Mouse (Mus musculus): ENCODE measurements around the gene Ago3. TPM values are rescaled to one million over a fixed set of nuclear protein-coding genes. Genes with fewer than 3 reads are reported as not detected.

Ago3 gene
- polyA plus RNA-seq, 1 experiment from 2014 or later = 13.4 TPM

DNA sequence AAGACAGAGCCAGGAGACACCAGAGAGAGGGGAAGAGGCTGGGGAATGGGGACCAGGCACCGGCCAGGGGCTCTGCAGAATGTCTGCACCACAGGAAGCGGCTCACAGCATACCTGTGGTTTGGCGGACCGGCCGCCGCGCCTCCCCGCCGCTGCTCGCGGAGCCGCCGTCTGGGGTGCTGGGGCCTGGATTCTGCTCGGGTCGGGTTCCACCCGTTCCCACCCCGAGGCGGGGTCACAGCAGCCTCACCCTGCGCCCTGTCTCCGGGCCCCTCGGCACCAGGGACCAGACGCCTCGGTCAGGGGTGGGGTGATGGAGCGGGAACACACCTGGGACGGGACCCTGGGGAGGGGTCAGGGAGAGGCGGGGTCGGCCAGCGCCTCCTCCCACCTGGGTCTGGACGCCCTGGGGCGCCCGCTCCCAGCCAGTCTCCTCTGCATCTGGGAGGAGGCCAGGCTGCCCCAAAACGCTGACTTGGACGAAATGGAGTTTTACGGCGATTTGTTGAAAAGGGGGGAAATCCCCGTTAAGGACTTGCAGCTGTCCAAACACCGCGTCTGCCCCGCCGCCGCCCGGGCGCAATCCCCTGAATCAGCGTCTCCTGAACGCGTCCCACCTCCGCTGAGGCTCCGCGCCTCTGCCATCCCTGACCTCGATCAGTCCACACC, 128.3 kb downstream of the Ago3 start:
- Histone ChIP-seq H3K4me3 (ENCODE audit: low read length) (peak overlapping the region; percentile 45), H3K36me3 (ENCODE audit: control insufficient read depth, insufficient read depth) (no peaks in the 10 kb centered on the region), H3K9me3 (replicated peaks; ENCODE audit: control insufficient read depth, low read length) (peaks cover 4% of the 10 kb centered on the region), H3K27ac (ENCODE audit: low read length) (no peak overlapping the region), H3K9ac (ENCODE audit: low read length) (peak overlapping the region; percentile 43), H3K27me3 (ENCODE audit: control insufficient read depth, insufficient read depth, low read length) (peaks cover 50% of the 10 kb centered on the region), H3K4me1 (ENCODE audit: control insufficient read depth, insufficient read depth, low read length) (peaks cover 23% of the 10 kb centered on the region), H3K4me2 (ENCODE audit: low read depth, low read length) (peak overlapping the region; percentile 62)
- WGBS = under 1% methylated on average over 50 of the region's 50 CpGs
- peak; percentile 49; the same call in 1 of the 2 replicates for ATAC-seq (replicated peaks; ENCODE audit: extremely low read depth, insufficient read depth, low FRiP score)

DNA sequence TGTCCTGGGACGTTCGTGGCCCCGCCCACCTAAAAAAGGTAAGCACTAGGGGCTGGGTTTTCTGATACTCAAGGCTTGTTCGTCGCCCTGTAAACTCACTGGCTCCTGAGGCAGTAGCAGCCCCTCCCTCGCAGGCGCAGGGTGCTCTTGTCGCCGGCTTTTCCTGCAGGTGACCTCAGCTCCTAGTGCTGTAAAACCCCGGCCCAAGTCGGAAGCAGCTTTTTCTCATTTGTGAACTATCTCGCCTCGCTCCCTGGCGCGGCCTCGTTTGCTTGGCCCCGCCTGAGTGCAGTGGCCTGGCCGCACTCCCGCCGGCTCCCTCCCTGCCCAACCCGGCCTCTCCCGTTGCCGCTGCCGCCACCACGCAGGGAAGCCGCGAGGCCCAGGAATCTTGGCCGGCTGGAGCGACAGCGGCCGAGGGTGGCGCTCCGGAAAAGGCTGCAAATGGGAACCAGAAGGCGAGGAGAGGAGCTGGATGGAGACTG, 132.7 kb downstream of the Ago3 start:
- Histone ChIP-seq H3K9me3 (replicated peaks; ENCODE audit: control insufficient read depth, low read length) (no peaks in the 10 kb centered on the region), H3K4me3 (ENCODE audit: low read length) (peak overlapping the region; percentile 41), H3K36me3 (ENCODE audit: control insufficient read depth, insufficient read depth) (no peaks in the 10 kb centered on the region), H3K27ac (ENCODE audit: low read length) (peak overlapping the region; percentile 10; the same call in 1 of the 2 replicates), H3K4me1 (ENCODE audit: control insufficient read depth, insufficient read depth, low read length) (peaks cover 20% of the 10 kb centered on the region), H3K4me2 (ENCODE audit: low read depth, low read length) (peak overlapping the region; percentile 75), H3K9ac (ENCODE audit: low read length) (peak overlapping the region; percentile 70), H3K27me3 (ENCODE audit: control insufficient read depth, insufficient read depth, low read length) (peaks cover 40% of the 10 kb centered on the region)
- WGBS = under 1% methylated on average over 34 of the region's 34 CpGs
- 0 out of 2 replicates have a peak, but pooled peaks have one; percentile 37 for ATAC-seq (replicated peaks; ENCODE audit: extremely low read depth, insufficient read depth, low FRiP score)

DNA sequence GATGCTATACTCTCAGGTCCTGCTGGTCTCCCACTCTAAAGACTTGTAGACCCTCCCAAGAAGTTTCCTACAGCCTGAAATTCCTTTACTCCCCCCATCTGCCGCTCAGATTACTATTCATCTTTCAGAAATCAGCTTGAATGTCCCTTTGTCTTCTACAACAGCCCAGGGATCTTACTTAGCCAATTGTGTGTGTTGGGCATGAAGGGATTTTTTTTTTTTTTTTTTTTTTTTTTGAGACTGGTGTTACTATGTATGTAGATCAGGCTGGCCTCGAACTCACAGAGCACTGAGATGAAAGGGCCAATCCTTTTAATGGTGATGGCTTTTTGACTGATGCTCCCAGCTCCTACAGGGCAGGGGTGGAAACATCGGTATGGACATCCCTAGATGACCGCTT, 133.4 kb downstream of the Ago3 start:
- H3K9ac ChIP-seq (ENCODE audit: low read length) = no peak overlapping the region
- 47% methylated on average over 4 of the region's 4 CpGs for WGBS
- H3K4me1 ChIP-seq (ENCODE audit: control insufficient read depth, insufficient read depth, low read length) = peaks cover 13% of the 10 kb centered on the region
- no peak overlapping the region for H3K27ac ChIP-seq (ENCODE audit: low read length)
- H3K4me3 ChIP-seq (ENCODE audit: low read length) = no peak overlapping the region
- ATAC-seq (replicated peaks; ENCODE audit: extremely low read depth, insufficient read depth, low FRiP score) = no peak
- peaks cover 33% of the 10 kb centered on the region for H3K27me3 ChIP-seq (ENCODE audit: control insufficient read depth, insufficient read depth, low read length)
- H3K9me3 ChIP-seq (replicated peaks; ENCODE audit: control insufficient read depth, low read length) = no peaks in the 10 kb centered on the region
- H3K4me2 ChIP-seq (ENCODE audit: low read depth, low read length) = no peak overlapping the region
- no peaks in the 10 kb centered on the region for H3K36me3 ChIP-seq (ENCODE audit: control insufficient read depth, insufficient read depth)

DNA sequence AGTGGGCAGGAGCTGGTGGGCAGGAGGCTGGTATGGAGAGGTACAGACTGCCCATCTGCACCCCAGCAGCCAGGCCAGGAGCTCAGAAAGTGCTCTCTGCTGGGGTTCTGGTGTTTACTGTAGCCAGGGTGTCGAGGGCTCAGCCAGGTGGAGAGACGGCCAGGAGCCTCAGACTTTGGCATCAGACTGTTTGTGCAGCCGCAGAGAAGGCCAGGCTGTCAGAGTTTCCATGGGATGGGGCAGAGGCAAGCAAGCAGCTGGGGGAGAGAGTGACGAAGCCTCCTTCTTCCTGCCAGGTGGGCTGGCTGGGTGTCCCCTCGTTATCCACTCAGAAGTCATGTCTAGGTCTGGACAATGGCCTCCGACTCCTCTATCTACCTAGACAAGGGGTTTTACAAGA, 134.2 kb downstream of the Ago3 start:
- WGBS = 77% methylated on average over 6 of the region's 6 CpGs
- no peaks in the 10 kb centered on the region for H3K36me3 ChIP-seq (ENCODE audit: control insufficient read depth, insufficient read depth)
- peaks cover 9% of the 10 kb centered on the region for H3K4me1 ChIP-seq (ENCODE audit: control insufficient read depth, insufficient read depth, low read length)
- H3K9me3 ChIP-seq (replicated peaks; ENCODE audit: control insufficient read depth, low read length) = no peaks in the 10 kb centered on the region
- ATAC-seq (replicated peaks; ENCODE audit: extremely low read depth, insufficient read depth, low FRiP score) = no peak
- no peak overlapping the region for H3K4me2 ChIP-seq (ENCODE audit: low read depth, low read length)
- H3K27me3 ChIP-seq (ENCODE audit: control insufficient read depth, insufficient read depth, low read length) = peaks cover 29% of the 10 kb centered on the region
- no peak overlapping the region for H3K9ac ChIP-seq (ENCODE audit: low read length)
- H3K27ac ChIP-seq (ENCODE audit: low read length) = no peak overlapping the region
- H3K4me3 ChIP-seq (ENCODE audit: low read length) = no peak overlapping the region

DNA sequence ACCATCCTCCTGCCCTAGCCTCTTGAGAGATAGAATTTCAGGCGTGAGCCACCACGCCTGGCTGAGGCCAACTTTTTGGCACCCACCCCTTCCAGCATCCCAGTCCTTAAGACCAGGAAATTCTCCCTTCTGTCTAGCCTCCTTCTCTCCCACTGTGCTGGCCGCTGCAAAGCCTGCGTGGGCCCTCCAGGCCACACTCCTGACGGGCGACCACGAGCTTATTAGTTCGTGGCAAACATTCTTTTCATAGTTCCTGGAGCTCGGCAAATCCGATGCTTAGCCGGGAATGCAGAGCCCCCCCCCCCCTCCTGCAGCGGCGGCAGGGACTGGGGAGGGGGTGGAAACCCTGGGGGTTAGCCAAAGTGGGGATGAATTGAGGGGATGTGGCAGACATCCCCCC, 138.2 kb downstream of the Ago3 start:
- H3K27me3 ChIP-seq (ENCODE audit: control insufficient read depth, insufficient read depth, low read length) = peaks cover 43% of the 10 kb centered on the region
- no peak overlapping the region for H3K9ac ChIP-seq (ENCODE audit: low read length)
- H3K4me3 ChIP-seq (ENCODE audit: low read length) = no peak overlapping the region
- no peak for ATAC-seq (replicated peaks; ENCODE audit: extremely low read depth, insufficient read depth, low FRiP score)
- peaks cover 3% of the 10 kb centered on the region; the same call in 1 of the 2 replicates for H3K4me1 ChIP-seq (ENCODE audit: control insufficient read depth, insufficient read depth, low read length)
- WGBS = 20% methylated on average over 13 of the region's 13 CpGs
- no peaks in the 10 kb centered on the region for H3K36me3 ChIP-seq (ENCODE audit: control insufficient read depth, insufficient read depth)
- H3K9me3 ChIP-seq (replicated peaks; ENCODE audit: control insufficient read depth, low read length) = no peaks in the 10 kb centered on the region; the same call in 1 of the 2 replicates
- H3K27ac ChIP-seq (ENCODE audit: low read length) = no peak overlapping the region
- no peak overlapping the region for H3K4me2 ChIP-seq (ENCODE audit: low read depth, low read length)

DNA sequence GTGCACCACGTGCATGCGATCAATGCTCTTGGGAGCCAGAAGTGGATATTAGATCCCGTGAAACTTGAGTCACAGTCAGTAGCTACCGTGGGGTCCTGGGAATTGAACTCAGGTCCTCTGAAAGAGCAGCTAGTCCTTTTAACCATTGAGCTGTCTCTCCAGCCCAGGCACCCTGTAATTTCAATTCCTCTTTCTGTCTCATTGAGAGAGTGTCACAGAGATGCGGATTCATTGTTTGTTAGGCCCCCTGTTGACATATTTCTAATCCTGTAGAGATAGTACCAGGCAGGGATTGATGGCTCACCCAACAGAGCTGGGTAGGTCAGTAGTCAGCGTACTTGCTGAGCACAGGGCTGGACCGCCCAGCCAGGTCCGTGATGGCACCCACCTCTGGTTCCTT, 139.0 kb downstream of the Ago3 start:
- peaks cover 6% of the 10 kb centered on the region for H3K9me3 ChIP-seq (replicated peaks; ENCODE audit: control insufficient read depth, low read length)
- no peak for ATAC-seq (replicated peaks; ENCODE audit: extremely low read depth, insufficient read depth, low FRiP score)
- no peak overlapping the region for H3K4me3 ChIP-seq (ENCODE audit: low read length)
- peaks cover 4% of the 10 kb centered on the region; the same call in 1 of the 2 replicates for H3K4me1 ChIP-seq (ENCODE audit: control insufficient read depth, insufficient read depth, low read length)
- H3K36me3 ChIP-seq (ENCODE audit: control insufficient read depth, insufficient read depth) = no peaks in the 10 kb centered on the region
- no peak overlapping the region for H3K9ac ChIP-seq (ENCODE audit: low read length)
- 84% methylated on average over 8 of the region's 8 CpGs for WGBS
- peaks cover 45% of the 10 kb centered on the region for H3K27me3 ChIP-seq (ENCODE audit: control insufficient read depth, insufficient read depth, low read length)
- H3K27ac ChIP-seq (ENCODE audit: low read length) = no peak overlapping the region
- H3K4me2 ChIP-seq (ENCODE audit: low read depth, low read length) = no peak overlapping the region

DNA sequence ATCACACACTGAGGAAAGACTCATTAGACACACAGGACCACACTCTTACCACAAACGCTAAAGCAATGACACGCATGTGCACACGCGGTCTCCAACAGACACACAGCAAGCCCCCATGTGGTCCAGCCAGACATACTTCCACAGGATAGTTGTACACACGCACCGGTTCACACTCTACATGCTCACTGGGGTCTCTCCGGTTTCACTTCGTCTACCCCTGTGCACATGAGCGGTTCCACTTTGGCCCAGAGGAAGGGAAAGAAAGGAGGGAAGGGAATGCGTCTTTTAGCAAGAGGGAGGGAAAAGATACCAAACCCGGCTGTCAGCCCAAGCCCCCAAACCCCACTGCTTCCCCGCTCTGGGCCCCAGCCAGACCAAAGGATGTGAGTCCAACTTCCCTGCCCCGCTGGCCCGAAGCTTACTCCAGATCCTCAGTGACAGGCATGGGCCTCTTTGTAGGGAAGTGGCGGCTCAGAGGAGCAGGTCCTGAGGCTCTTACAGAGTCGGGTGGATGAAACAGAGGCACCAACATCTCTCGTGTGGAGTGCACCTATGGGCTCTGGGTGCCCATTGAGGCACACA, 141.2 kb downstream of the Ago3 start:
- H3K9ac ChIP-seq (ENCODE audit: low read length) = no peak overlapping the region
- peaks cover 6% of the 10 kb centered on the region for H3K9me3 ChIP-seq (replicated peaks; ENCODE audit: control insufficient read depth, low read length)
- no peak for ATAC-seq (replicated peaks; ENCODE audit: extremely low read depth, insufficient read depth, low FRiP score)
- H3K4me2 ChIP-seq (ENCODE audit: low read depth, low read length) = peak overlapping the region; percentile 36
- 40% methylated on average over 17 of the region's 17 CpGs for WGBS
- H3K27me3 ChIP-seq (ENCODE audit: control insufficient read depth, insufficient read depth, low read length) = peaks cover 54% of the 10 kb centered on the region
- H3K4me3 ChIP-seq (ENCODE audit: low read length) = peak overlapping the region; percentile 1; the same call in 1 of the 2 replicates
- H3K36me3 ChIP-seq (ENCODE audit: control insufficient read depth, insufficient read depth) = no peaks in the 10 kb centered on the region
- peaks cover 4% of the 10 kb centered on the region; the same call in 1 of the 2 replicates for H3K4me1 ChIP-seq (ENCODE audit: control insufficient read depth, insufficient read depth, low read length)
- H3K27ac ChIP-seq (ENCODE audit: low read length) = no peak overlapping the region

DNA sequence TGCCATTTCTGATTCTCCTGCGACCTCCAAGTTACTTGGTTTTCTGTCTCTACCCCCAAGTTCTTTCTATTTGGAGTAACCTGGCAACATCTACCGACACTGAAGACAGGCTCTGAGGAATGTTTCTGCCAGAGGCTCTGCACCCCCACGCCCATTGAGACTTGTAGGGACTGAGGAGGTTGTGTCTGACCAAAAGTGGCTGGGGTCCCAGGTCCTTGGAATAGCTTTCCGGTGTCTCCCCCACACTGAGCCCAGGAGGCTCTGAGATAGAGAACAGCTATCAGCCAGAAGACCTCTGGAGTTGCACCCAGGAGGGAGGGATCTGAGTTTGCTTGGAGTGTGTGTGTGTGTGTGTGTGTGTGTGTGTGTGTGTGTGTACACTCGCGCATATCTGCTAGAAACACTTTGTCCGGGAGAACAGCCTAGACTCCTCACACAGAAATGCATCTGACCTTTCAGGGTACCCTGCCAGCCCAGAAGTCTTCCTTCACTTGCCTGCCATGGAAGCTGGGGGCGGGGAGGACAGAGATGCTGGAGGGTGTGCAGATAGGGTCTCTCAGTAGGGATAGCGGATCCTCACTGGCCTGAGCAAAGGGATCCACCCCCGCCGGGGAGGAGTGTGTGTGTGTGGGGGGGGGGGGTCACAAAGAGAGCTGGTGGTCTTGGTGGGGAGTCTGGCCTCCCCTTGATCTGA, 141.9 kb downstream of the Ago3 start:
- H3K9me3 ChIP-seq (replicated peaks; ENCODE audit: control insufficient read depth, low read length) = peaks cover 6% of the 10 kb centered on the region
- no peak overlapping the region for H3K9ac ChIP-seq (ENCODE audit: low read length)
- H3K27me3 ChIP-seq (ENCODE audit: control insufficient read depth, insufficient read depth, low read length) = peaks cover 54% of the 10 kb centered on the region
- H3K4me1 ChIP-seq (ENCODE audit: control insufficient read depth, insufficient read depth, low read length) = peaks cover 4% of the 10 kb centered on the region; the same call in 1 of the 2 replicates
- no peak overlapping the region for H3K27ac ChIP-seq (ENCODE audit: low read length)
- peak overlapping the region; percentile 51 for H3K4me3 ChIP-seq (ENCODE audit: low read length)
- no peak for ATAC-seq (replicated peaks; ENCODE audit: extremely low read depth, insufficient read depth, low FRiP score)
- WGBS = 28% methylated on average over 11 of the region's 11 CpGs
- peak overlapping the region; percentile 69; the same call in 1 of the 2 replicates for H3K4me2 ChIP-seq (ENCODE audit: low read depth, low read length)
- H3K36me3 ChIP-seq (ENCODE audit: control insufficient read depth, insufficient read depth) = no peaks in the 10 kb centered on the region
